Mouse (Mus musculus): Measurements from ENCODE around the gene Ace. TPM values are rescaled to one million over a fixed set of nuclear protein-coding genes. Genes with fewer than 3 reads are reported as not detected.

Gene Ace
- polyA plus RNA-seq, 1 experiment from 2014 or later, result 3.6 TPM

DNA sequence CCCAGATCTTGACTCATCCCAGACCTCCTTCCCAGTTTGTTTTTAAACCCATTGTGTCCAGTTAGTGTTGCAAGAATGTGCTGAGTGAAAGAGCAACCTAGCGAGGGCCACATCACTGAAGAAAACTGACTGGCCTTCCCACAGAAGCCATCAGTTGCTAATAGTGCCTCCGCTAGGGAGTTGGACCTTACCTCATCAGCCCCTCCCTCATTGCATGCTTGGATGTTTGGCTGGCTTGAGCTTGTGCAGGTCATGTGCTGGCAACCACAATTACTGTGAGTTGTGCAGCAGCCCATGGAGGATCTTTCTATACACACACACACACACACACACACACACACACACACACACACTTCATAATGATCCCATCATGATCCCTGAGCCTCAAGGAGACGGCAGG, 36.4 kb upstream of the Ace start:
- no peak overlapping the region for H3K9ac ChIP-seq (replicated peaks; ENCODE audit: low read length)
- H3K27me3 ChIP-seq (ENCODE audit: control insufficient read depth, insufficient read depth, low read length), result no peaks in the 10 kb centered on the region
- WGBS, result 81% methylated on average over 3 of the region's 3 CpGs
- H3K9me3 ChIP-seq (ENCODE audit: control insufficient read depth, low read length), result no peaks in the 10 kb centered on the region
- ATAC-seq (ENCODE audit: low FRiP score, low TSS enrichment) (no peak), DNase-seq (no peak)
- no peak overlapping the region for H3K4me3 ChIP-seq (replicated peaks; ENCODE audit: low read depth, low read length)
- no peak overlapping the region for H3K4me2 ChIP-seq (ENCODE audit: low read length)
- no peaks in the 10 kb centered on the region; the same call in 1 of the 2 replicates for H3K4me1 ChIP-seq (ENCODE audit: control insufficient read depth, insufficient read depth, low read length)
- H3K27ac ChIP-seq (replicated peaks; ENCODE audit: low read depth, low read length), result no peak overlapping the region
- H3K36me3 ChIP-seq (ENCODE audit: control insufficient read depth, insufficient read depth, low read length), result peaks cover 11% of the 10 kb centered on the region; the same call in 1 of the 2 replicates

GRCm38 (mm10) chr11:105933746-105934145, 34.0 kb upstream of the Ace start:
- Histone ChIP-seq H3K4me3 (replicated peaks; ENCODE audit: low read depth, low read length) (no peak overlapping the region), H3K9me3 (ENCODE audit: control insufficient read depth, low read length) (no peaks in the 10 kb centered on the region), H3K27me3 (ENCODE audit: control insufficient read depth, insufficient read depth, low read length) (no peaks in the 10 kb centered on the region), H3K9ac (replicated peaks; ENCODE audit: low read length) (no peak overlapping the region), H3K4me2 (ENCODE audit: low read length) (no peak overlapping the region), H3K4me1 (ENCODE audit: control insufficient read depth, insufficient read depth, low read length) (no peaks in the 10 kb centered on the region; the same call in 1 of the 2 replicates), H3K27ac (replicated peaks; ENCODE audit: low read depth, low read length) (no peak overlapping the region), H3K36me3 (ENCODE audit: control insufficient read depth, insufficient read depth, low read length) (peaks cover 7% of the 10 kb centered on the region; the same call in 1 of the 2 replicates)
- DNase-seq, result no peak
- 92% methylated on average over 8 of the region's 8 CpGs for WGBS
- ATAC-seq (ENCODE audit: low FRiP score, low TSS enrichment), result no peak

DNA sequence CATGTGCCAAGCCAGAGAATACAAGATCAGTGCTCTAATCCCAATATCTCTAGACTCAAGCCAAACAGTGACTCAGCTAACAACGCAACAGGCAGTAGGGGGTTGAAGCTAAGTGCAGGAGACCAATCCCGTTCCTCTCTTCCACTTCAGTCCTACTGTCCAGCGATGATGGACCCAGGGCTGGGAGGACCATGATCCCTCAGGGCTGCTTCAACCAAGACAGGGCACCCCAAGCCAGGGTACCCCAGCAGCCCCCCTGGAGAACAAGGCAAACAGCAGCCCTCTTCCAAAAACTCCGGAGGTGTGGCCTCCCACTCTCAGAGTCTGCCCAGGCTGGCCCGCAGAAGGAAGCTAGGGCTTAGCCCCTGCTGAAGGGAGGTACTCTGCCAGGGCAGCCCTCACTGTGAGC, 33.4 kb upstream of the Ace start:
- no peak overlapping the region for H3K4me2 ChIP-seq (ENCODE audit: low read length)
- H3K9me3 ChIP-seq (ENCODE audit: control insufficient read depth, low read length), result no peaks in the 10 kb centered on the region
- no peak overlapping the region for H3K27ac ChIP-seq (replicated peaks; ENCODE audit: low read depth, low read length)
- ATAC-seq (ENCODE audit: low FRiP score, low TSS enrichment) (no peak), DNase-seq (no peak)
- no peak overlapping the region for H3K4me3 ChIP-seq (replicated peaks; ENCODE audit: low read depth, low read length)
- peaks cover 7% of the 10 kb centered on the region; the same call in 1 of the 2 replicates for H3K36me3 ChIP-seq (ENCODE audit: control insufficient read depth, insufficient read depth, low read length)
- WGBS, result 76% methylated on average over 5 of the region's 5 CpGs
- no peaks in the 10 kb centered on the region for H3K27me3 ChIP-seq (ENCODE audit: control insufficient read depth, insufficient read depth, low read length)
- H3K4me1 ChIP-seq (ENCODE audit: control insufficient read depth, insufficient read depth, low read length), result no peaks in the 10 kb centered on the region; the same call in 1 of the 2 replicates
- H3K9ac ChIP-seq (replicated peaks; ENCODE audit: low read length), result no peak overlapping the region

DNA sequence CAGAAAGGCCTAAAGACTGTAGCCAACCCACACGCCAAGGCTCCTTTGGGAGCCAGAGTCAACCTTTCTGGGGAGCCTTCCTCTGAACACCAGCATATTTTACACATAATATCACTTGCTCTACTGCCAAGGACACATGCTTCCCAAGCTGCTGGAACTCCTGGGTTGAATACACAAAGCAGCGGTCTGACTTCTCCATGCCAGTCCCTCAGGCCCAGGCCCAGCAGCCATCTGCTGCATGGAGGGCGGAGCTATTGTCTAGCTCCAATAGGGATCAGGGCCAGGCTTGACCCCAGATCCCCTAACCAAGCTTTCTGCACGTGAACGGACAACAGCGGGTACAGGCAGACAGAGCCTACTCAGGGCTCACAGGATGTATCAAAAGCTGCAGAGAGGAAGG, 32.9 kb upstream of the Ace start:
- ATAC-seq (ENCODE audit: low FRiP score, low TSS enrichment), result no peak
- H3K27ac ChIP-seq (replicated peaks; ENCODE audit: low read depth, low read length), result no peak overlapping the region
- no peaks in the 10 kb centered on the region for H3K27me3 ChIP-seq (ENCODE audit: control insufficient read depth, insufficient read depth, low read length)
- WGBS, result 30% methylated on average over 6 of the region's 6 CpGs
- DNase-seq, result peak; percentile 10
- H3K9me3 ChIP-seq (ENCODE audit: control insufficient read depth, low read length), result no peaks in the 10 kb centered on the region
- H3K9ac ChIP-seq (replicated peaks; ENCODE audit: low read length), result no peak overlapping the region
- no peak overlapping the region for H3K4me3 ChIP-seq (replicated peaks; ENCODE audit: low read depth, low read length)
- H3K4me1 ChIP-seq (ENCODE audit: control insufficient read depth, insufficient read depth, low read length), result no peaks in the 10 kb centered on the region; the same call in 1 of the 2 replicates
- no peak overlapping the region for H3K4me2 ChIP-seq (ENCODE audit: low read length)
- H3K36me3 ChIP-seq (ENCODE audit: control insufficient read depth, insufficient read depth, low read length), result peaks cover 7% of the 10 kb centered on the region; the same call in 1 of the 2 replicates

GRCm38 (mm10) chr11:105935496-105935895, 32.2 kb upstream of the Ace start:
- Histone ChIP-seq H3K4me2 (ENCODE audit: low read length) (no peak overlapping the region), H3K4me3 (replicated peaks; ENCODE audit: low read depth, low read length) (no peak overlapping the region), H3K9me3 (ENCODE audit: control insufficient read depth, low read length) (no peaks in the 10 kb centered on the region), H3K36me3 (ENCODE audit: control insufficient read depth, insufficient read depth, low read length) (peaks cover 7% of the 10 kb centered on the region; the same call in 1 of the 2 replicates), H3K27me3 (ENCODE audit: control insufficient read depth, insufficient read depth, low read length) (no peaks in the 10 kb centered on the region), H3K27ac (replicated peaks; ENCODE audit: low read depth, low read length) (no peak overlapping the region), H3K4me1 (ENCODE audit: control insufficient read depth, insufficient read depth, low read length) (no peaks in the 10 kb centered on the region; the same call in 1 of the 2 replicates), H3K9ac (replicated peaks; ENCODE audit: low read length) (no peak overlapping the region)
- no peak for DNase-seq
- 88% methylated on average over 8 of the region's 8 CpGs for WGBS
- no peak for ATAC-seq (ENCODE audit: low FRiP score, low TSS enrichment)

DNA sequence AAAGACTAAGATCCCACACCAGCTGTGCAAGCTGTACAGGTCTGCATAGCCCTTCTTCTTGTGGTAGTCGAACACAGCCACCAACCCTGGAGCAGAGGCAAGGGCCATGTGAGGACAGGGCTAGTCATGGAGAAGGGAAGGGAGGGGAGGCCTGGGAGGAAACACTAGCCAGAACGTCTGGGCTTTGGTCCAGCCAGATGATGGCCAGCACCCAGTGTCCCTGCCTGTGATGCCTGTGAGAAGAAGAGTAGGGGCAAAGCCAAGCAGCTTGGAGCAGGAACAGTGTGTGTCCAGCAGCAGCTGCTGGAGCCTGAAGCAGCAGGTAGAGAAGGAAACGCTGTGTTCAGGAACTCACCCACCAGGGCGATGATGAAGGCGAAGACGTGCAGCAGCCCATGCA, 31.5 kb upstream of the Ace start:
- WGBS, result 91% methylated on average over 6 of the region's 6 CpGs
- ATAC-seq (ENCODE audit: low FRiP score, low TSS enrichment), result no peak
- H3K4me1 ChIP-seq (ENCODE audit: control insufficient read depth, insufficient read depth, low read length), result no peaks in the 10 kb centered on the region; the same call in 1 of the 2 replicates
- no peak overlapping the region for H3K4me3 ChIP-seq (replicated peaks; ENCODE audit: low read depth, low read length)
- H3K4me2 ChIP-seq (ENCODE audit: low read length), result no peak overlapping the region
- DNase-seq, result no peak
- no peak overlapping the region for H3K9ac ChIP-seq (replicated peaks; ENCODE audit: low read length)
- H3K27ac ChIP-seq (replicated peaks; ENCODE audit: low read depth, low read length), result no peak overlapping the region
- no peaks in the 10 kb centered on the region for H3K27me3 ChIP-seq (ENCODE audit: control insufficient read depth, insufficient read depth, low read length)
- H3K36me3 ChIP-seq (ENCODE audit: control insufficient read depth, insufficient read depth, low read length), result peaks cover 7% of the 10 kb centered on the region; the same call in 1 of the 2 replicates
- H3K9me3 ChIP-seq (ENCODE audit: control insufficient read depth, low read length), result no peaks in the 10 kb centered on the region

DNA sequence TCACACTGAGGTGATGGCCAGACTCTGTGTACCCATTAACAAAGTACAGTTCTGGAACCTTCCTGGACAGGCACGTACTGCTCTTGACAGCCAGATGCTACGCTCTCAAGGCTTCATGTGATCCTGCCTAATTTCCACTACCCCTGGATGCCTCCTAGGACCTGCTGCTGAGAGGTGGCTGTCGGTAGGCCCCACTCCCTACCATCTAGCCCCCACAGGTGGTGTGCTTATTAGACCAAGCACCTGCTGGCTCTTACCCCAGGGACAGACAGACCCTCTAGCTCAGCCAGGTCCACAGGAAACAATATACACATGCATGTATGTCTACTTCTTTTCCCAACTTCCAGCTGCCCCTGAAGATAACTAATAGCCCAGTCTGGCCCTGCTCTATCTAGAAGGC, 30.8 kb upstream of the Ace start:
- 94% methylated on average over 3 of the region's 3 CpGs for WGBS

DNA sequence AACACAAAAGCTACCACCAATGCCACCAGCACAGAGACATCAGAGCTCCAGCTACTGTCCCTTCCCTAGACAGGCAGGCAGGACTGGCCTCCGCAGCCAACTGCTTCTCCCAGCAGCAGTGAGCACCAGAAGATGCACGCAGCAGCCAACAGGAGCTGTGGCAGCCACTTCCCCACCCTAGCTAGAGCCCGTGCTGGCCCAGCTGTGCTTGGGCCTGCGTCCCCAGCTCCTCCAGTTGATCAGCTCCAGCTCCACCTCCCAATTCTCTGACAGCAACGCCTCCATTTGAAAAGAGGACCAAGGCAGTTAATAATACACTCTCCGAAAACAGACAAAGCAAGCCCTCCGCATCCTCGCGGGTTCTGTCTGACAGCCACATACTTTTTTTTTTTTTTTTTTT, 29.0 kb upstream of the Ace start:
- no peak overlapping the region for H3K27ac ChIP-seq (replicated peaks; ENCODE audit: low read depth, low read length)
- no peaks in the 10 kb centered on the region for H3K9me3 ChIP-seq (ENCODE audit: control insufficient read depth, low read length)
- ATAC-seq (ENCODE audit: low FRiP score, low TSS enrichment), result no peak
- no peak overlapping the region for H3K9ac ChIP-seq (replicated peaks; ENCODE audit: low read length)
- no peak overlapping the region for H3K4me2 ChIP-seq (ENCODE audit: low read length)
- H3K4me3 ChIP-seq (replicated peaks; ENCODE audit: low read depth, low read length), result no peak overlapping the region
- DNase-seq, result no peak
- no peaks in the 10 kb centered on the region for H3K27me3 ChIP-seq (ENCODE audit: control insufficient read depth, insufficient read depth, low read length)
- no peaks in the 10 kb centered on the region; the same call in 1 of the 2 replicates for H3K4me1 ChIP-seq (ENCODE audit: control insufficient read depth, insufficient read depth, low read length)
- H3K36me3 ChIP-seq (ENCODE audit: control insufficient read depth, insufficient read depth, low read length), result peaks cover 7% of the 10 kb centered on the region; the same call in 1 of the 2 replicates
- WGBS, result 45% methylated on average over 9 of the region's 9 CpGs

More for the DNA sequence above, 30.8 kb upstream of the Ace start:
- Histone ChIP-seq H3K4me2 (ENCODE audit: low read length) (no peak overlapping the region), H3K27me3 (ENCODE audit: control insufficient read depth, insufficient read depth, low read length) (no peaks in the 10 kb centered on the region), H3K4me3 (replicated peaks; ENCODE audit: low read depth, low read length) (no peak overlapping the region), H3K36me3 (ENCODE audit: control insufficient read depth, insufficient read depth, low read length) (peaks cover 7% of the 10 kb centered on the region; the same call in 1 of the 2 replicates), H3K27ac (replicated peaks; ENCODE audit: low read depth, low read length) (no peak overlapping the region), H3K4me1 (ENCODE audit: control insufficient read depth, insufficient read depth, low read length) (no peaks in the 10 kb centered on the region; the same call in 1 of the 2 replicates), H3K9ac (replicated peaks; ENCODE audit: low read length) (no peak overlapping the region), H3K9me3 (ENCODE audit: control insufficient read depth, low read length) (no peaks in the 10 kb centered on the region)
- no peak for ATAC-seq (ENCODE audit: low FRiP score, low TSS enrichment)
- DNase-seq, result no peak

GRCm38 (mm10) chr11:105941973-105942372, 25.8 kb upstream of the Ace start:
- Histone ChIP-seq H3K36me3 (ENCODE audit: control insufficient read depth, insufficient read depth, low read length) (no peaks in the 10 kb centered on the region), H3K9me3 (ENCODE audit: control insufficient read depth, low read length) (no peaks in the 10 kb centered on the region), H3K4me1 (ENCODE audit: control insufficient read depth, insufficient read depth, low read length) (peaks cover 3% of the 10 kb centered on the region; the same call in 1 of the 2 replicates), H3K27me3 (ENCODE audit: control insufficient read depth, insufficient read depth, low read length) (no peaks in the 10 kb centered on the region), H3K4me2 (ENCODE audit: low read length) (no peak overlapping the region), H3K27ac (replicated peaks; ENCODE audit: low read depth, low read length) (no peak overlapping the region), H3K4me3 (replicated peaks; ENCODE audit: low read depth, low read length) (no peak overlapping the region), H3K9ac (replicated peaks; ENCODE audit: low read length) (no peak overlapping the region)
- no peak for ATAC-seq (ENCODE audit: low FRiP score, low TSS enrichment)
- DNase-seq, result no peak
- 62% methylated on average over 8 of the region's 8 CpGs for WGBS

Data from midbrain, embryonic 14.5 days (tissue).